Mouse (Mus musculus) lung, postnatal 0 days (tissue): ENCODE measurements around the gene Ift52.

ENCODE experiments used
- CTCF ChIP-seq: IDR thresholded peaks from 2 replicates; pipeline ENCODE4 v1.5.1; 2016; ENCODE audit warnings: antibody characterized with exemption, mild to moderate bottlenecking
- EP300 ChIP-seq: IDR thresholded peaks from 2 replicates; pipeline ENCODE4 v1.6.1; 2016; ENCODE audit warnings: antibody characterized with exemption, mild to moderate bottlenecking, control low read depth

DNA sequence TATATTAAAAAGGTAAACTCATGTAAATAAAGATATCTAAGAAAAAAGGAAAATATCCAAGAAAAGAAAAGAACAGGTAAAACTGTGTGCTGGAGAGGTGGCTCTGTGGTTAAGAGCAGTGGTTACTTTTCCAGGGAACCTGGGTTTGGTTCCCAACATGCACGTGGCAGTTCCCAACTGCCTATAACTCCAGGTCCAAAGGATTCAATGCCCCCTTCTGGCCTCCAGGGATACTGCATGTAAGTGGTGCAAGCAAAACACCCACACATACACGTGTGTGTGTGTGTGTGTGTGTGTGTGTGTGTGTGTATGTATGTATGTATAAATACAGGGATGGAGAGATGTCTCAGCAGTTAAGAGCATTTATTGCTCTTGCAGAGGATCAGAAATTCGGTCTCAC lies 17.4 kb upstream of the Ift52 start:
- TF ChIP-seq CTCF = peak; percentile 80
- no peak for TF ChIP-seq EP300
